Mouse (Mus musculus): ENCODE results near the gene D630023F18Rik.

D630023F18Rik gene

GRCm38 (mm10) chr1:65122574-65123372 lies at the start of gene D630023F18Rik:
Gene D630023F18Rik, minus strand, starts transcription at chr1:65123214.
- in situ Hi-C loops (cut with MboI, MseI), result no loop called here

- in situ Hi-C loops (cut with MboI, MseI), result no loop called here
Measured at GRCm38 (mm10) chr1:65171579-65171978, 48.6 kb upstream of the D630023F18Rik start.

GRCm38 (mm10) chr1:65169947-65170346 lies 46.9 kb upstream of the D630023F18Rik start:
- in situ Hi-C loops (cut with MboI, MseI), result no loop called here

GRCm38 (mm10) chr1:65169536-65169935 lies 46.5 kb upstream of the D630023F18Rik start:
- in situ Hi-C loops (cut with MboI, MseI), result no loop called here

GRCm38 (mm10) chr1:65167496-65167895 lies 44.5 kb upstream of the D630023F18Rik start:
- in situ Hi-C loops (cut with MboI, MseI), result no loop called here

- in situ Hi-C loops (cut with MboI, MseI), result no loop called here
Measured at GRCm38 (mm10) chr1:65162210-65162609, 39.2 kb upstream of the D630023F18Rik start.

- in situ Hi-C loops (cut with MboI, MseI), result no loop called here
Measured at GRCm38 (mm10) chr1:65156111-65156510, 33.1 kb upstream of the D630023F18Rik start.

- in situ Hi-C loops (cut with MboI, MseI), result no loop called here
Measured at GRCm38 (mm10) chr1:65154814-65155213, 31.8 kb upstream of the D630023F18Rik start.

- in situ Hi-C loops (cut with MboI, MseI), result no loop called here
Measured at GRCm38 (mm10) chr1:65147971-65148370, 25.0 kb upstream of the D630023F18Rik start.

GRCm38 (mm10) chr1:65147326-65147725 lies 24.3 kb upstream of the D630023F18Rik start:
- in situ Hi-C loops (cut with MboI, MseI), result no loop called here

GRCm38 (mm10) chr1:65146601-65147000 lies 23.6 kb upstream of the D630023F18Rik start:
- in situ Hi-C loops (cut with MboI, MseI), result no loop called here

- in situ Hi-C loops (cut with MboI, MseI), result no loop called here
Measured at GRCm38 (mm10) chr1:65144783-65145182, 21.8 kb upstream of the D630023F18Rik start.

GRCm38 (mm10) chr1:65137560-65137959 lies 14.5 kb upstream of the D630023F18Rik start:
- in situ Hi-C loops (cut with MboI, MseI), result no loop called here

- in situ Hi-C loops (cut with MboI, MseI), result no loop called here
Measured at GRCm38 (mm10) chr1:65132833-65133232, 9.8 kb upstream of the D630023F18Rik start.

- in situ Hi-C loops (cut with MboI, MseI), result no loop called here
Measured at GRCm38 (mm10) chr1:65131671-65132070, 8.7 kb upstream of the D630023F18Rik start.

- in situ Hi-C loops (cut with MboI, MseI), result no loop called here
Measured at GRCm38 (mm10) chr1:65130226-65130625, 7.2 kb upstream of the D630023F18Rik start.

- in situ Hi-C loops (cut with MboI, MseI), result no loop called here
Measured at GRCm38 (mm10) chr1:65129634-65130180, 6.7 kb upstream of the D630023F18Rik start.

- in situ Hi-C loops (cut with MboI, MseI), result no loop called here
Measured at GRCm38 (mm10) chr1:65119438-65119837, 3.6 kb downstream of the D630023F18Rik start, which contains the start of gene Gm28845. Gene Gm28845, minus strand, starts transcription at chr1:65119558.

- in situ Hi-C loops (cut with MboI, MseI), result no loop called here
Measured at GRCm38 (mm10) chr1:65118150-65118913, 4.7 kb downstream of the D630023F18Rik start.

GRCm38 (mm10) chr1:65113536-65114172 lies 9.4 kb downstream of the D630023F18Rik start:
- in situ Hi-C loops (cut with MboI, MseI), result no loop called here

- in situ Hi-C loops (cut with MboI, MseI), result no loop called here
Measured at GRCm38 (mm10) chr1:65112807-65113196, 10.2 kb downstream of the D630023F18Rik start.
